Mouse (Mus musculus) hindbrain, embryonic 16.5 days (tissue): ENCODE data around the gene Trp53bp2. TPM values are rescaled to one million over a fixed set of nuclear protein-coding genes. Genes with fewer than 3 reads are reported as not detected.
A peak's percentile ranks its signal among the peaks of the same experiment; 100 is the strongest.

ENCODE experiments used
- ATAC-seq: fragments of 200-750 bp; cut with Nextera tagmentation; 2 replicates; pipeline ENCODE4 v1.8.0; 2017; ENCODE audit warnings: moderate TSS enrichment, moderate library complexity
- H3K27ac ChIP-seq: fragments of 300-500 bp; sonication (generic); 2 replicates; pipeline ENCODE4 v1.5.1; 2014; ENCODE audit warnings: low read depth, mild to moderate bottlenecking, control low read depth, low read length, moderate library complexity
- H3K27me3 ChIP-seq: fragments of 300-500 bp; sonication (generic); replicated peaks from 2 replicates; pipeline ENCODE4 v1.6.1; 2014; ENCODE audit warnings: low read length; ENCODE audit not compliant: control insufficient read depth, insufficient read depth
- H3K36me3 ChIP-seq: fragments of 300-500 bp; sonication (generic); 2 replicates; pipeline ENCODE4 v1.6.1; 2014; ENCODE audit warnings: mild to moderate bottlenecking, low read length, moderate library complexity, mixed read lengths; ENCODE audit not compliant: control insufficient read depth, insufficient read depth
- H3K4me1 ChIP-seq: fragments of 300-500 bp; sonication (generic); 2 replicates; pipeline ENCODE4 v1.6.1; 2014; ENCODE audit warnings: low read depth, low read length; ENCODE audit not compliant: control insufficient read depth, insufficient read depth
- H3K4me2 ChIP-seq: fragments of 300-500 bp; sonication (generic); 2 replicates; pipeline ENCODE4 v1.6.1; 2014; ENCODE audit warnings: mild to moderate bottlenecking, low read length, control low read depth, moderate library complexity
- H3K4me3 ChIP-seq: fragments of 300-500 bp; sonication (generic); 2 replicates; pipeline ENCODE4 v1.5.1; 2014; ENCODE audit warnings: mild to moderate bottlenecking, low read length, control low read depth, moderate library complexity
- H3K9ac ChIP-seq: fragments of 300-500 bp; sonication (generic); 2 replicates; pipeline ENCODE4 v1.6.1; 2014; ENCODE audit warnings: low read depth, mild to moderate bottlenecking, control low read depth, low read length, moderate library complexity
- H3K9me3 ChIP-seq: fragments of 300-500 bp; sonication (generic); 2 replicates; pipeline ENCODE4 v1.6.1; 2014; ENCODE audit warnings: mild to moderate bottlenecking, low read length, moderate library complexity; ENCODE audit not compliant: control insufficient read depth
- WGBS: fragments of 180-500 bp; shearing (Covaris S2); extraction: QIAGEN DNeasy Blood & Tissue Kit; methylation state at CpG from one replicate; pipeline ENCODE4 v1.1.7; 2014; 5-methylcytosine and 5-hydroxymethylcytosine counted together
- polyA plus RNA-seq: library from polyadenylated mRNA; unstranded; fragments of >200 nt; fragmentation: Nextera tagmentation; extraction: Ambion mirVana; gene quantifications from 2 replicates; pipeline ENCODE4 v1.2.1, GENCODE M21; 2015

Gene Trp53bp2
- polyA plus RNA-seq, 1 experiment from 2014 or later, result 13.8 TPM

GRCm38 (mm10) chr1:182497736-182498135, 88.8 kb downstream of the Trp53bp2 start:
- no peak overlapping the region for H3K4me3 ChIP-seq
- ATAC-seq, result no peak
- no peaks in the 10 kb centered on the region; the same call in 1 of the 2 replicates for H3K4me1 ChIP-seq
- no peaks in the 10 kb centered on the region for H3K27me3 ChIP-seq
- no peak overlapping the region for H3K9ac ChIP-seq
- 62% methylated on average over 4 of the region's 4 CpGs for WGBS
- H3K36me3 ChIP-seq, result no peaks in the 10 kb centered on the region
- H3K4me2 ChIP-seq, result no peak overlapping the region
- H3K9me3 ChIP-seq, result no peaks in the 10 kb centered on the region
- H3K27ac ChIP-seq, result no peak overlapping the region

GRCm38 (mm10) chr1:182499443-182500089, 90.6 kb downstream of the Trp53bp2 start:
- 67% methylated on average over 9 of the region's 9 CpGs for WGBS
- Histone ChIP-seq H3K36me3 (no peaks in the 10 kb centered on the region), H3K27ac (no peak overlapping the region), H3K4me1 (peaks cover 7% of the 10 kb centered on the region), H3K4me3 (no peak overlapping the region), H3K9ac (no peak overlapping the region), H3K4me2 (no peak overlapping the region), H3K9me3 (no peaks in the 10 kb centered on the region), H3K27me3 (no peaks in the 10 kb centered on the region)
- ATAC-seq, result no peak

GRCm38 (mm10) chr1:182500224-182500623, 91.3 kb downstream of the Trp53bp2 start:
- Histone ChIP-seq H3K27ac (no peak overlapping the region), H3K36me3 (no peaks in the 10 kb centered on the region), H3K4me2 (no peak overlapping the region), H3K4me1 (peaks cover 8% of the 10 kb centered on the region), H3K9ac (no peak overlapping the region), H3K27me3 (no peaks in the 10 kb centered on the region), H3K9me3 (no peaks in the 10 kb centered on the region), H3K4me3 (no peak overlapping the region)
- 67% methylated on average over 4 of the region's 4 CpGs for WGBS
- no peak for ATAC-seq

- H3K27ac ChIP-seq, result no peak overlapping the region
- 83% methylated on average over 4 of the region's 4 CpGs for WGBS
- H3K36me3 ChIP-seq, result no peaks in the 10 kb centered on the region
- no peak for ATAC-seq
- no peaks in the 10 kb centered on the region for H3K27me3 ChIP-seq
- H3K9me3 ChIP-seq, result no peaks in the 10 kb centered on the region
- no peak overlapping the region for H3K9ac ChIP-seq
- H3K4me2 ChIP-seq, result no peak overlapping the region
- no peak overlapping the region for H3K4me3 ChIP-seq
- H3K4me1 ChIP-seq, result peaks cover 8% of the 10 kb centered on the region
Measured at GRCm38 (mm10) chr1:182500843-182501242, 91.9 kb downstream of the Trp53bp2 start.

- H3K27me3 ChIP-seq, result no peaks in the 10 kb centered on the region
- no peak overlapping the region for H3K4me2 ChIP-seq
- H3K4me3 ChIP-seq, result no peak overlapping the region
- H3K36me3 ChIP-seq, result no peaks in the 10 kb centered on the region
- ATAC-seq, result no peak
- WGBS, result 84% methylated on average over 7 of the region's 7 CpGs
- H3K9me3 ChIP-seq, result no peaks in the 10 kb centered on the region
- H3K27ac ChIP-seq, result no peak overlapping the region
- H3K9ac ChIP-seq, result no peak overlapping the region
- peaks cover 8% of the 10 kb centered on the region for H3K4me1 ChIP-seq
Measured at GRCm38 (mm10) chr1:182501815-182502405, 92.9 kb downstream of the Trp53bp2 start.

- 84% methylated on average over 7 of the region's 7 CpGs for WGBS
- Histone ChIP-seq H3K27me3 (no peaks in the 10 kb centered on the region), H3K36me3 (no peaks in the 10 kb centered on the region), H3K4me1 (peaks cover 8% of the 10 kb centered on the region), H3K4me2 (no peak overlapping the region), H3K27ac (no peak overlapping the region), H3K9ac (no peak overlapping the region), H3K9me3 (no peaks in the 10 kb centered on the region), H3K4me3 (no peak overlapping the region)
- no peak; the same call in 1 of the 2 replicates for ATAC-seq
Measured at GRCm38 (mm10) chr1:182502491-182503050, 93.6 kb downstream of the Trp53bp2 start.

GRCm38 (mm10) chr1:182503206-182503900, 94.4 kb downstream of the Trp53bp2 start:
- Histone ChIP-seq H3K9ac (no peak overlapping the region), H3K4me1 (peaks cover 8% of the 10 kb centered on the region), H3K36me3 (no peaks in the 10 kb centered on the region), H3K9me3 (no peaks in the 10 kb centered on the region), H3K27ac (no peak overlapping the region), H3K27me3 (no peaks in the 10 kb centered on the region), H3K4me3 (no peak overlapping the region), H3K4me2 (no peak overlapping the region)
- WGBS, result 90% methylated on average over 13 of the region's 13 CpGs
- no peak for ATAC-seq

GRCm38 (mm10) chr1:182504223-182504622, 95.3 kb downstream of the Trp53bp2 start:
- H3K4me2 ChIP-seq, result no peak overlapping the region
- 0 out of 2 replicates have a peak, but pooled peaks have one; percentile 21 for ATAC-seq
- H3K27me3 ChIP-seq, result no peaks in the 10 kb centered on the region
- H3K4me1 ChIP-seq, result peaks cover 8% of the 10 kb centered on the region
- peaks cover 2% of the 10 kb centered on the region; the same call in 1 of the 2 replicates for H3K36me3 ChIP-seq
- H3K27ac ChIP-seq, result no peak overlapping the region
- H3K4me3 ChIP-seq, result no peak overlapping the region
- no peak overlapping the region for H3K9ac ChIP-seq
- WGBS, result 6% methylated on average over 4 of the region's 4 CpGs
- H3K9me3 ChIP-seq, result no peaks in the 10 kb centered on the region

- no peak for ATAC-seq
- peaks cover 7% of the 10 kb centered on the region for H3K36me3 ChIP-seq
- no peak overlapping the region for H3K27ac ChIP-seq
- no peak overlapping the region for H3K9ac ChIP-seq
- no peaks in the 10 kb centered on the region for H3K9me3 ChIP-seq
- 88% methylated on average over 3 of the region's 3 CpGs for WGBS
- no peaks in the 10 kb centered on the region for H3K27me3 ChIP-seq
- no peak overlapping the region for H3K4me3 ChIP-seq
- no peak overlapping the region for H3K4me2 ChIP-seq
- peaks cover 8% of the 10 kb centered on the region for H3K4me1 ChIP-seq
Measured at GRCm38 (mm10) chr1:182505291-182505690, 96.3 kb downstream of the Trp53bp2 start.
